In the genomic region with DNA sequence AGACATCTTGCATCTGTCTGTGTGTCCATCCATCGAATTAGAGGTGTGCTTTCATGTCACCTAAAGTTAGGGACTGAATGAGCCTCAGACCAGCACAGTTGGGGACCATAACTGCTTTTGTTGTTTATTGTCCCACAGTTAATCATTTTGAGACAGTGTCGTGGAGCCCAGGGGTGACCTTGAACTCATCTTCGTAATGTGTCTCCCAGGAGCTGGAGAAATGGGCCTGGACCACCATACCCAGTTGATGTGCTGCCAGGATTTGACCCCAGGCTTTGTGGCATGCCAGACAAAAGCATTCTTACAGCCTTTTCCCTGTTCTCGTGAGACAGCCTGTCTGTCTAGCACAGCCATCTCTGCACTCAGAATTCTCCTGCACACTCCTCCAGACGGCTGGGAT, we compare ENCODE assay signal across 25 mouse cellular contexts.
A peak's percentile ranks its signal among the peaks of the same experiment; 100 is the strongest.
DNase-seq lines count a peak whose midpoint lies in the region; ATAC-seq and TF ChIP-seq lines count a peak whose summit lies in the region.
"Had no signal": no experiment of that assay in that cellular context is flagged by ENCODE, and none has a peak within 500 bp of the region (broad histone marks: within the 10 kb centered on the region; RNA-seq: fewer than 3 reads in every experiment).

No protein-coding gene starts in this region.

- no peak overlapping the region for H3K9ac ChIP-seq in kidney, embryonic 14.5 days (ENCODE audit: low read depth, low read length)
- no peak overlapping the region for H3K9ac ChIP-seq in kidney, embryonic 16.5 days (replicated peaks; ENCODE audit: low read length)
- H3K9ac ChIP-seq in midbrain, embryonic 13.5 days (replicated peaks) = no peak overlapping the region
- no peak overlapping the region for H3K9ac ChIP-seq in midbrain, embryonic 11.5 days (ENCODE audit: low read length)
- H3K9ac ChIP-seq: embryonic facial prominence, embryonic 12.5 days; embryonic facial prominence, embryonic 15.5 days; forebrain, postnatal 0 days; heart, embryonic 12.5 days; heart, embryonic 15.5 days; hindbrain, embryonic 13.5 days had no signal

- H3K27me3 ChIP-seq in kidney, adult 2 months (replicated peaks; ENCODE audit: control insufficient read depth, insufficient read depth, low read length) = no peaks in the 10 kb centered on the region
- H3K27me3 ChIP-seq in kidney, embryonic 14.5 days (ENCODE audit: control insufficient read depth, insufficient read depth, low read length) = no peaks in the 10 kb centered on the region
- no peaks in the 10 kb centered on the region for H3K27me3 ChIP-seq in kidney, embryonic 16.5 days (ENCODE audit: insufficient read depth, low read length)
- no peaks in the 10 kb centered on the region for H3K27me3 ChIP-seq in midbrain, embryonic 13.5 days
- H3K27me3 ChIP-seq in midbrain, embryonic 11.5 days (ENCODE audit: control insufficient read depth, insufficient read depth, low read length) = no peaks in the 10 kb centered on the region
- H3K27me3 ChIP-seq: embryonic facial prominence, embryonic 12.5 days; embryonic facial prominence, embryonic 15.5 days; heart, embryonic 12.5 days; heart, embryonic 15.5 days; hindbrain, embryonic 13.5 days had no signal

- no peaks in the 10 kb centered on the region for H3K9me3 ChIP-seq in kidney, embryonic 14.5 days (ENCODE audit: control insufficient read depth, low read length)
- H3K9me3 ChIP-seq in kidney, embryonic 16.5 days (ENCODE audit: low read length) = no peaks in the 10 kb centered on the region
- no peaks in the 10 kb centered on the region for H3K9me3 ChIP-seq in midbrain, embryonic 13.5 days
- H3K9me3 ChIP-seq in midbrain, embryonic 11.5 days (ENCODE audit: control insufficient read depth, low read length) = no peaks in the 10 kb centered on the region
- H3K9me3 ChIP-seq: embryonic facial prominence, embryonic 12.5 days; embryonic facial prominence, embryonic 15.5 days; heart, embryonic 12.5 days; heart, embryonic 15.5 days; hindbrain, embryonic 10.5 days; hindbrain, embryonic 13.5 days had no signal

- TF ChIP-seq CTCF in kidney, adult 2 months (conservative IDR thresholded peaks at IDR 0.05; ENCODE audit: insufficient read depth, insufficient read length, low read depth, low read length) = no peak

- 42% methylated on average over 5 of the region's 5 CpGs for WGBS in kidney, adult 2 months
- 71% methylated on average over 5 of the region's 5 CpGs for WGBS in kidney, embryonic 14.5 days
- 56% methylated on average over 5 of the region's 5 CpGs for WGBS in kidney, embryonic 16.5 days
- 67% methylated on average over 5 of the region's 5 CpGs for WGBS in midbrain, embryonic 13.5 days
- WGBS in midbrain, embryonic 11.5 days = 76% methylated on average over 5 of the region's 5 CpGs

- H3K4me3 ChIP-seq in kidney, adult 2 months (ENCODE audit: insufficient read depth, low read depth, low read length) = no peak overlapping the region
- no peak overlapping the region for H3K4me3 ChIP-seq in kidney, embryonic 14.5 days (ENCODE audit: low read length)
- no peak overlapping the region for H3K4me3 ChIP-seq in kidney, embryonic 16.5 days (ENCODE audit: low read length)
- no peak overlapping the region for H3K4me3 ChIP-seq in midbrain, embryonic 13.5 days (replicated peaks)
- no peak overlapping the region for H3K4me3 ChIP-seq in midbrain, embryonic 11.5 days (ENCODE audit: low read depth, low read length)
- H3K4me3 ChIP-seq: embryonic facial prominence, embryonic 12.5 days; embryonic facial prominence, embryonic 15.5 days; heart, embryonic 12.5 days; heart, embryonic 15.5 days; hindbrain, embryonic 10.5 days; hindbrain, embryonic 13.5 days had no signal

- peak overlapping the region; percentile 75 for H3K27ac ChIP-seq in kidney, adult 2 months (ENCODE audit: insufficient read depth, low read depth, low read length)
- H3K27ac ChIP-seq in kidney, embryonic 14.5 days (ENCODE audit: low read depth, low read length) = no peak overlapping the region
- H3K27ac ChIP-seq in kidney, embryonic 16.5 days (ENCODE audit: low read length) = peak overlapping the region; percentile 70
- H3K27ac ChIP-seq in midbrain, embryonic 13.5 days = peak overlapping the region; percentile 30; the same call in 1 of the 2 replicates
- no peak overlapping the region for H3K27ac ChIP-seq in midbrain, embryonic 11.5 days (ENCODE audit: low read depth, low read length)
- H3K27ac ChIP-seq: embryonic facial prominence, embryonic 12.5 days; embryonic facial prominence, embryonic 15.5 days; heart, embryonic 15.5 days; hindbrain, embryonic 10.5 days; hindbrain, embryonic 13.5 days had no signal

- no peak overlapping the region for H3K4me2 ChIP-seq in kidney, embryonic 14.5 days (replicated peaks; ENCODE audit: low read depth, low read length)
- H3K4me2 ChIP-seq in kidney, embryonic 16.5 days (replicated peaks; ENCODE audit: low read depth, low read length) = no peak overlapping the region
- H3K4me2 ChIP-seq in midbrain, embryonic 13.5 days (replicated peaks) = no peak overlapping the region
- H3K4me2 ChIP-seq in midbrain, embryonic 11.5 days = no peak overlapping the region
- H3K4me2 ChIP-seq: embryonic facial prominence, embryonic 12.5 days; embryonic facial prominence, embryonic 15.5 days; heart, embryonic 12.5 days; heart, embryonic 15.5 days; hindbrain, embryonic 13.5 days had no signal

- no peaks in the 10 kb centered on the region for H3K36me3 ChIP-seq in kidney, adult 2 months (ENCODE audit: control insufficient read depth, insufficient read depth, low read length)
- H3K36me3 ChIP-seq in kidney, embryonic 14.5 days (ENCODE audit: control insufficient read depth, insufficient read depth, low read length) = peaks cover 35% of the 10 kb centered on the region
- H3K36me3 ChIP-seq in kidney, embryonic 16.5 days (ENCODE audit: insufficient read depth, low read length) = peaks cover 31% of the 10 kb centered on the region
- peaks cover 33% of the 10 kb centered on the region for H3K36me3 ChIP-seq in midbrain, embryonic 13.5 days
- peaks cover 13% of the 10 kb centered on the region for H3K36me3 ChIP-seq in midbrain, embryonic 11.5 days (ENCODE audit: control insufficient read depth, insufficient read depth, low read length)

- ATAC-seq in kidney, embryonic 14.5 days (ENCODE audit: low FRiP score, low TSS enrichment) = no peak
- no peak for ATAC-seq in kidney, embryonic 16.5 days (ENCODE audit: low FRiP score, low TSS enrichment)
- ATAC-seq in midbrain, embryonic 13.5 days = no peak
- no peak for ATAC-seq in midbrain, embryonic 11.5 days (ENCODE audit: low FRiP score)
- ATAC-seq: CD4-positive, CD25-positive, alpha-beta regulatory T cell, adult 4 months; forebrain, embryonic 14.5 days; forebrain, postnatal 0 days; hindbrain, embryonic 16.5 days had no signal

- no peak for TF ChIP-seq POLR2A in kidney, adult 2 months (IDR thresholded peaks at IDR 0.05; ENCODE audit: low read depth, low read length)

- DNase-seq in kidney, adult 2 months = peak; percentile 36
- DNase-seq in kidney, postnatal 10 days = no peak
- DNase-seq in midbrain, embryonic 11.5 days (ENCODE audit: low spot score, missing footprints) = no peak
- DNase-seq: adrenal gland, adult 2 months; adrenal gland, postnatal 14 days; cerebellum, adult 11 months; cerebellum, adult 2 months; cerebellum, adult 9-11 months; cerebellum, postnatal 25 days; forebrain, postnatal 0 days; gastrocnemius, postnatal 25 days; heart, postnatal 10 days; heart, postnatal 36 days had no signal

- peaks cover 11% of the 10 kb centered on the region; the same call in 1 of the 2 replicates for H3K4me1 ChIP-seq in kidney, adult 2 months (ENCODE audit: control insufficient read depth, insufficient read depth, low read length)
- no peaks in the 10 kb centered on the region for H3K4me1 ChIP-seq in kidney, embryonic 14.5 days (ENCODE audit: control insufficient read depth, insufficient read depth, low read length)
- no peaks in the 10 kb centered on the region for H3K4me1 ChIP-seq in kidney, embryonic 16.5 days (ENCODE audit: insufficient read depth, low read length)
- no peaks in the 10 kb centered on the region for H3K4me1 ChIP-seq in midbrain, embryonic 13.5 days (replicated peaks)
- no peaks in the 10 kb centered on the region for H3K4me1 ChIP-seq in midbrain, embryonic 11.5 days (ENCODE audit: control insufficient read depth, insufficient read depth, low read length)
- H3K4me1 ChIP-seq: embryonic facial prominence, embryonic 12.5 days; embryonic facial prominence, embryonic 15.5 days; heart, embryonic 12.5 days; heart, embryonic 15.5 days; hindbrain, embryonic 10.5 days had no signal

Comparison
In these comparisons a context has a peak if more than half of its experiments do, and no peak if none do; other contexts are left out.
1. H3K27ac ChIP-seq: peak in kidney, adult 2 months (single experiment), kidney, embryonic 16.5 days (single experiment) and midbrain, embryonic 13.5 days (single experiment); none in kidney, embryonic 14.5 days (single experiment) and midbrain, embryonic 11.5 days (single experiment).